Mouse (Mus musculus) ES-E14 (cell line): ENCODE measurements around the gene Pax3. TPM values are rescaled to one million over a fixed set of nuclear protein-coding genes. Genes with fewer than 3 reads are reported as not detected.

Experiments
- DNase-seq: peaks from one replicate; pipeline ENCODE4 v3.0.0-alpha.2; 2013; ENCODE audit warnings: low read depth, low spot score
- H3K27ac ChIP-seq: 2 replicates; pipeline ENCODE4 v1.5.1; 2012; ENCODE audit warnings: low read depth, mild to moderate bottlenecking, low read length, moderate library complexity, mixed read lengths; ENCODE audit not compliant: poor library complexity, insufficient read depth, severe bottlenecking
- H3K36me3 ChIP-seq: 2 replicates; pipeline ENCODE4 v1.6.1; 2012; ENCODE audit warnings: mild to moderate bottlenecking, low read length, moderate library complexity, mixed read lengths; ENCODE audit not compliant: control insufficient read depth, poor library complexity, insufficient read depth, severe bottlenecking
- H3K4me1 ChIP-seq, 2 experiments: fragments of 150-350 bp in 1 of 2; sonication (generic) in 1 of 2; 2 replicates each; pipeline ENCODE4 v1.6.1; 2012; ENCODE audit warnings: low read length in 2 of 2, mild to moderate bottlenecking in 1 of 2, mixed read lengths in 1 of 2; ENCODE audit not compliant: control insufficient read depth in 2 of 2, insufficient read depth in 2 of 2, poor library complexity in 1 of 2
- H3K4me3 ChIP-seq, 2 experiments: fragments of 150-350 bp in 1 of 2; sonication (generic) in 1 of 2; 2 replicates each; pipeline ENCODE4 v1.5.1; 2012; ENCODE audit warnings: low read length in 2 of 2, low read depth in 1 of 2, mild to moderate bottlenecking in 1 of 2, mixed read lengths in 1 of 2; ENCODE audit not compliant: insufficient read depth in 1 of 2, poor library complexity in 1 of 2, severe bottlenecking in 1 of 2
- H3K9ac ChIP-seq: 2 replicates; pipeline ENCODE4 v1.6.1; 2012; ENCODE audit warnings: low read depth, mild to moderate bottlenecking, low read length, mixed read lengths; ENCODE audit not compliant: poor library complexity, insufficient read depth, severe bottlenecking
- H3K9me3 ChIP-seq: fragments of 150-350 bp; sonication (generic); 2 replicates; pipeline ENCODE4 v1.6.1; 2012; ENCODE audit warnings: low read depth, mild to moderate bottlenecking, low read length; ENCODE audit not compliant: control insufficient read depth, insufficient read depth
- CHD2 ChIP-seq: IDR thresholded peaks from 2 replicates; pipeline ENCODE4 v1.6.1; 2014; ENCODE audit warnings: mild to moderate bottlenecking, low read depth, low read length, inconsistent platforms
- HCFC1 ChIP-seq: IDR thresholded peaks from 2 replicates; pipeline ENCODE4 v1.6.1; 2012; ENCODE audit warnings: low read length, inconsistent platforms, borderline replicate concordance; ENCODE audit not compliant: insufficient read depth
- MAFK ChIP-seq: IDR thresholded peaks from 2 replicates; pipeline ENCODE4 v1.6.1; 2014; ENCODE audit warnings: mild to moderate bottlenecking, low read depth, low read length, inconsistent platforms; ENCODE audit not compliant: insufficient read depth
- ZC3H11A ChIP-seq: IDR thresholded peaks from 2 replicates; pipeline ENCODE4 v1.6.1; 2012; ENCODE audit warnings: low read depth, mild to moderate bottlenecking, inconsistent platforms, low read length, borderline replicate concordance
- ZNF384 ChIP-seq: IDR thresholded peaks from 2 replicates; pipeline ENCODE4 v1.6.1; 2012; ENCODE audit warnings: low read depth, low read length, inconsistent platforms
- in situ Hi-C, 2 experiments: fragments of 600-800 bp; cut with MboI; formaldehyde crosslinking; loops; one replicate each; pipeline ENCODE4 v1.15.1; 2025; ENCODE audit warnings: low sequenced_read_pairs in 2 of 2, inconsistent platforms in 1 of 2; ENCODE audit not compliant: unreplicated experiment in 2 of 2
- total RNA-seq: library from RNA; depleted of rRNA; stranded (reverse); fragments of 300-350 nt; gene quantifications from 2 replicates; pipeline ENCODE4 v1.2.3, GENCODE M21; 2012

Pax3 gene
- total RNA-seq, 1 experiment: 0.71 TPM

DNA sequence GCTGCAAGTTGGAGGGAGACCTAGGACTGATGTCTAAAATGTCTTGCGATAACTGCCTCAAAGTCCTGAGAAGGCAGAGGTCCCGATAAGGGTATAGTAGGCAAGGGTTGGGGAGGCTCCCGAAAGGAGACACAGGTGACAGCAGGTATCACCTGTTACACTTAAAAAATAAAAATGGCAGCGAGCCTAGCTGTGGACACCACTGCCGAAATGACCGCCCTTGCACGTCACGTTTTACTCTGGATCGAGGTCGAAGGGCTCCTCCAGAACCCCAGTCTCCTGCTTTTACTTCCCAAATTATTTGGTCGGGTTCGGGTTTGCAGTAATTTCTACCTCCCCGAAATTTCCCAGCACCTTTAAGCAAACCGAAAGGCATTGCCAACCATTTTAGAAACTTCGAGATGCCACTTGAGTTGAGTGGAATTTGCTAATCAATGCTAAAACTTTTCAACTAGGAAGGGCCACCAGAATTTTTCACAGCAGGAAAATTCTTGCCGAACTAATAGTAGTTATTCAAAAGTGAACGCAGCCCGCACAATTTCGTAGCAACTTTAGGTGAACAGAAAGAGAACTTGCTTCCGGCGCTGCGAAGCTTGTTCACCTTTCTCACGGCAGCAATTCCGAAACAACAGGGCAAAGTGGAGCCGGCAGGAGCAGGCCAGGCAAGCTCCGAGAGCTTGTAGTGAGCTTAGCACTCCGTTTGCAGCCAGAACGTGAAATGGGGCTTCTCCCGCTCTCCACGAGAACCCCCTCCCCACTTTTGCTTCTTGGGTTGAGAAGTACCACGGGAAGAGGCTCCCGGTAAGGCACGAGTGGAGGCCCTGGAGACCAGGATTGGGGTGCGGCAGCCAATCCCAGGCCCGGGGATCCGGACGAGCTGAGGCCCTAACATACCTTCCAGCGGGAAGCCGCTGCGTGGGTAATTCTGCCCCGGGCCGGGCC is 892 bp downstream of the Pax3 start:
- in situ Hi-C loops: no loop called here
- no peaks in the 10 kb centered on the region for H3K36me3 ChIP-seq
- peaks cover 0 to 2% of the 10 kb centered on the region in 2 experiments; a peak in 1 of 4 replicates for H3K4me1 ChIP-seq
- TF ChIP-seq ZC3H11A (no peak), MAFK (no peak), HCFC1 (no peak), ZNF384 (no peak), CHD2 (no peak)
- no peak overlapping the region for H3K27ac ChIP-seq
- H3K9ac ChIP-seq: no peak overlapping the region
- H3K4me3 ChIP-seq: peak overlapping the region; percentile 31 to 38; a peak in 2 of 4 replicates
- no peaks in the 10 kb centered on the region for H3K9me3 ChIP-seq
- no peak for DNase-seq

DNA sequence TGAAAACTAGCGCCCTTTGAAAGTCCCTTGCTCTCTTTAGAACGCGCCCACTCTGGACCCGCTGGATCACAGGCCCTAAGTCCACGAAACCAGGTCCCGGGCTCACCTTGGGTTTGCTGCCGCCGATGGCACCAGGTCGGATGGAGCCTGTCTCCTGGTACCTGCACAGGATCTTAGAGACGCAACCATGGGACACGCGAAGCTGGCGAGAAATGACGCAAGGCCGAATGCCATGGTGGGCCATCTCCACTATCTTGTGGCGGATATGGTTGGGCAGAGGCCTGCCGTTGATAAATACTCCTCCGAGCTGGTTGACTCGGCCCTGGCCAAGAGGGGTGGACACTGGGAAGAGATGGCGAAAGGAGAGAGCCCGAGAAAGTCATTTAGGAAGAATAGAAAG is 1.8 kb downstream of the Pax3 start:
- Histone ChIP-seq H3K4me3 (no peak overlapping the region), H3K36me3 (no peaks in the 10 kb centered on the region), H3K9me3 (no peaks in the 10 kb centered on the region), H3K9ac (no peak overlapping the region), H3K4me1 (peaks cover 0 to 2% of the 10 kb centered on the region in 2 experiments; a peak in 1 of 4 replicates), H3K27ac (no peak overlapping the region)
- TF ChIP-seq MAFK (no peak), ZNF384 (no peak), CHD2 (no peak), ZC3H11A (no peak)
- no peak for DNase-seq
- in situ Hi-C loops: no loop called here

DNA sequence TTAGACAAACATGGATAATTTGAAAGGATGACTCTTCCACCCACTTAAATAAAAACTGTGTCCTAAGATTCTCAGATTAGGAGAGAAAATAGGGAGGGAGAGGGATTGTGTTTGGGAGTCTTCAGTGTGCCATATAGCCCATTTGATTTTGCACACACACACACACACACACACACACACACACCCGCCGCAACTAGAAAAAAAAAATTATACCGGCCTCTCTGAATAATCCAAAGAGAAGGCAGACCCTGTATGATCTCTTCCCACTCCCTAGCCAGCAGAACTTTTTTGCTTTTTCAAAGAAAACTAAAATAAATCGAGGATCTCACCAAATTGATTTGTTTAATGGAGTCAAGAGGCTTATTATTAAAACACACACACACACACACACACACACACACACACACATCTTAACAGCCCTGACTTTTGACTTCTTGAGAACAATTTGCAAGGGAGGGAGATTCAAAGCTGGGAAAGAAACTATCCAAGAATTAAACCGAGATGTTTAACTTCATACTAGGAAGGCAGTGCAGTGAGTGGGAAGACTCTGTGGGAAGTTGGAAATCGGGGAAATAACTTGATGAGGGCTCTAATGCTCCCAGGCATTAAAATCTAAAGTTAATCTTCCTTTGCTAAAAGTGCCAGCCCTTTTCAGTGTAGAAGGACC is 2.4 kb downstream of the Pax3 start:
- Histone ChIP-seq H3K36me3 (no peaks in the 10 kb centered on the region), H3K9ac (no peak overlapping the region), H3K4me3 (no peak overlapping the region), H3K4me1 (peaks cover 0 to 4% of the 10 kb centered on the region in 2 experiments; a peak in 1 of 4 replicates), H3K27ac (no peak overlapping the region), H3K9me3 (no peaks in the 10 kb centered on the region)
- in situ Hi-C loops: no loop called here
- TF ChIP-seq ZC3H11A (no peak), CHD2 (no peak), HCFC1 (no peak), MAFK (no peak), ZNF384 (no peak)
- DNase-seq: no peak

DNA sequence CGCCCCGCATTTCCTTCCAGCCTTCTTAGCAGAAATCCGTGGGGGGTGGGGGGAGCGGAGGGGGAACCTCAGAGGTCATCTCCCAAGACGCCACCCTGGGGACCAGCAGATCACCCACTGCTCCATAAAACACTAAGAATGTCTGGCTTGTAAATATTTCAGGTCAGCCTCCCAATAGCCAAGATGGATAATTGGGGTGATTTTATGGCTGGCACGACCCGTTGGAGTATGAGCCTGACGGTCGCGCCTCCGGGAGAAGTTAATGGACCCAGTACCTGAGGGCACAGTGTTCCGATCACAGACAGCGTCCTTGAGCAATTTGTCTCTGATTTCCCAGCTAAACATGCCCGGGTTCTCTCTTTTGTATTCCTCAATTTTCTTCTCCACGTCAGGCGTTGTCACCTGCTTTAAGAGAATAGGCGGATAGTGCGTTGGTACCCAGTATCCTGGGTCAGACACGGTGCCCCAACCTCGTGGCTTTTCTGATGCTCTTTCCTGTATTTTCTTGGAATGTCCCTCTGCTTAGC is 3.4 kb downstream of the Pax3 start:
- Histone ChIP-seq H3K27ac (no peak overlapping the region), H3K36me3 (no peaks in the 10 kb centered on the region), H3K4me1 (peaks cover 0 to 4% of the 10 kb centered on the region in 2 experiments; a peak in 1 of 4 replicates), H3K4me3 (no peak overlapping the region), H3K9me3 (no peaks in the 10 kb centered on the region), H3K9ac (no peak overlapping the region)
- TF ChIP-seq CHD2: no peak
- TF ChIP-seq HCFC1: no peak
- TF ChIP-seq ZC3H11A: no peak
- TF ChIP-seq ZNF384: no peak
- no peak for TF ChIP-seq MAFK
- DNase-seq: no peak
- in situ Hi-C loops: no loop called here
